Mouse (Mus musculus) left cerebral cortex, postnatal 36 days (tissue): Measurements from ENCODE around the gene Irx5. TPM values are rescaled to one million over a fixed set of nuclear protein-coding genes. Genes with fewer than 3 reads are reported as not detected.
A peak's percentile ranks its signal among the peaks of the same experiment; 100 is the strongest.

ENCODE experiments used
- DNase-seq, 2 experiments: peaks; one replicate each; pipeline ENCODE4 v3.0.0; 2021 to 2022; ENCODE audit warnings: low spot score in 2 of 2, mixed read lengths in 1 of 2
- intact Hi-C: fragments of 180-260 bp; cut with DNase I; formaldehyde crosslinking; loops from one replicate; pipeline ENCODE4 v1.15.1; 2025
- total RNA-seq, 2 experiments: library from RNA; stranded (reverse); gene quantifications; 2 replicates each; pipeline ENCODE4 v1.2.3; 2021

Irx5 gene
- under 1 TPM in 1 of 2 experiments, not detected in 1; 0.12 TPM for total RNA-seq

DNA sequence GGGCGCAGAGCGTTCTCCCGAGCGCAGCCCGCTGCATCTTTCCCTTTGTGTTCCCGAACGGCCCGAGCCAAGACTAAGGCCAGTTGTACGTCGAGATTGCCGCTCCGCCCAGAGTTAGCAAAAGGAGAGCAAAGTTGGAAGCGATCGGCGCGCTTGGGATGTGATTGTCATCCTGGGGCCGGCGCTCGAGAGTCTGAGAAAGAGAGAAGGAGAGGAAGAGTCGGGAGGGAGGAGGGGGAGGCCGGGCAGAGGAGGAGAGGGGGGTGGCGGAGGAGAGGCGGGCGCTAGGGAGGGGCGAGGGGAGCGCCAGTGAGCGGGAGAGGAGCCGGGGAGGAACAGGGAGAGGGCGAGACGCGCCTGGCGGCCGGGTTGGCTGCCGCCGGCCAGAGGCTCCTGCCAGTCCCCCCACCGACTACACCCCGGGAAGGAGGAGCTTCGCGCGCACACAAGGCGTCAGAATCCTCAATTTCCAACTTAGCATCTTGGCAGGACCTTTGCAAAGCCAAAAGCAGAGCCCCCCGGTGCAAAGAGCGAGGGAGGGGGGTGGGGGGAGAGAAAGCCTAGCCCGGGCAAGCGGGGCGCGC, at the start of gene Irx5:
TSS of gene Irx5 (plus strand) at position 228 of the 584 bp plus-strand sequence.
- no peak for DNase-seq
- intact Hi-C loops, result loop anchor here (5.0 kb wide), 3 partner anchors 645 to 980 kb away; no protein-coding TSS in a partner anchor

GRCm38 (mm10) chr8:92312178-92312577, 45.2 kb upstream of the Irx5 start:
- intact Hi-C loops, result no loop called here
- DNase-seq, result no peak

- intact Hi-C loops, result no loop called here
- no peak for DNase-seq
These were observed 43.7 kb upstream of the Irx5 start for GRCm38 (mm10) chr8:92313707-92314106.

GRCm38 (mm10) chr8:92323751-92324150, 33.7 kb upstream of the Irx5 start:
- intact Hi-C loops, result no loop called here
- DNase-seq, result no peak

DNA sequence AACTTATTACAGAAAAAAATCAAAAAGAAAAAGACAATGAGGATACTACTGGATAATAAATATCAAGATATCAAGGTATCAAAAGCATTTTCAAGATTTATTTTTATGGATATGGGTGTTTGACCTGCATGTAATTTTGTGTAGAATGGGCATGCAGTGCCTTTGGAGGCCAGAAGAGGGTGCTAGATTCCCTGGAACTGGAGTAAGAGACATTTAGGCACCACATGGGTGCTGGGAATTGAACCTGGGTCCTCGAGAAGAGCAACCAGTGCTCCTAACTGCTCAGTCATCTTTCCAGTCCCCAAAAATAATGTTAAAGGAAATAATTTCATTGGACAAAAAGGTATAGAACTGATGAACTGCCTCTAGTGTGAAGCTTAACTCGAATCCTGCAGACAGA, 30.2 kb upstream of the Irx5 start:
- no peak for DNase-seq
- intact Hi-C loops, result no loop called here

- DNase-seq, result no peak
- intact Hi-C loops, result no loop called here
These were observed 28.2 kb upstream of the Irx5 start for GRCm38 (mm10) chr8:92329273-92329672.

DNA sequence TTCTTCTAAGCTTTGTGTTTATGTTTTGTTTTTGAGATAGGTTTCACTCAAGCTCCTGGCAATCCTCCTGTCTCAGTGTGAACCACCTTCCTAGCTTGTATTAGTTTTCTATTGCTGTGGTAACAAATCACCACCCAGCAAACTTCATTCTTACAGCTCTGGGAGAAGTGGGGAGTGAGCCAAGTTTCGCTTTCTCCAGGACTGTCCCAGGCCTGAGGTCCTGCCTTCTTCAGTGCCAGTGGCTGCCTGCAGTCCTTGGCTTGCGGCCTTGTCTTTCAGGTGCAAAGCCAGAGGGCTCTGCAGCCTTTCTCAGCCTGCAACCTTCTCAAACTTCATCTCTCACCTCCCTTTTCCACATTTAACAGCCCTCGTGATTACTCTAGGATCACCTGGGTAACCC, 25.6 kb upstream of the Irx5 start:
- DNase-seq, result no peak
- intact Hi-C loops, result no loop called here

DNA sequence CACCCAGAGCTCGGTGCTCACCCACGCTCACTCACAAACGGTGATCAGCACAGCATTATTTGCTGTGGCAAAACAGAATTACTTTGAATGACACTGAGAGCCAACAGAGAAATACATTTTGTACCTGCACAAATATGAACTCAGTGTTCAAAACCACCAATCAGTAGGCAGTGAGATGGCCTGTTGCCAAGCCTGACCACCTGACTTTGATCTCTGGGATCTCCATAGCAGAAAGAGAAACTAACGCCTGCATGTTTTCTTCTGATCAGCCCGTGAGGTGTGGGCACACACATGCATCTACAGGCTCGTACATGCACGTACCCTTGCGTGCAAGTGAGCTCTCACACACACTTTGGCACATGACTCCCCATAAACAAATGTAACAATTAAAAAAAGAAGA, 24.0 kb upstream of the Irx5 start:
- no peak for DNase-seq

GRCm38 (mm10) chr8:92335079-92335478, 22.3 kb upstream of the Irx5 start:
- intact Hi-C loops, result no loop called here
- no peak for DNase-seq

More for the DNA sequence above, 24.0 kb upstream of the Irx5 start:
- intact Hi-C loops, result no loop called here

DNA sequence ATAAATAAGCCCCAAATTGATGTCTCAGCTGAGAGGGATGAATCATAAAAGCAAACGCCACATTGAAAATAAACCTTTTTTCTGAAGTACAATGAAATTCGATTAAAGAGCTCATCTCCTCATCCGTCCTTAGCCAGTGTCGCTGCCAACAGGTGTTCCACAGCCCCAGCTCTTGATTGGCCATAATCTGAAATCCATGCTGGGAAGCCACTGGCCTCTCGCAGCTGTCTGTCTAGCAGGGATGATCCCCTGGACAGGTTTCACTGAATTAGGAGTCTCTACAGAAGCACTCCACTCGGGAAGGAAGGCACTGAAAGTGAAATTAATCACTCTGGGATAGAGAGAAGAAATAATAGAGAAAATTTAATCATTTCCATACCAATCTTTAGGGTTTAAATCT, 21.4 kb upstream of the Irx5 start:
- DNase-seq, result no peak
- intact Hi-C loops, result no loop called here

- DNase-seq, result no peak
These were observed 13.9 kb upstream of the Irx5 start for GRCm38 (mm10) chr8:92343544-92343943.

DNA sequence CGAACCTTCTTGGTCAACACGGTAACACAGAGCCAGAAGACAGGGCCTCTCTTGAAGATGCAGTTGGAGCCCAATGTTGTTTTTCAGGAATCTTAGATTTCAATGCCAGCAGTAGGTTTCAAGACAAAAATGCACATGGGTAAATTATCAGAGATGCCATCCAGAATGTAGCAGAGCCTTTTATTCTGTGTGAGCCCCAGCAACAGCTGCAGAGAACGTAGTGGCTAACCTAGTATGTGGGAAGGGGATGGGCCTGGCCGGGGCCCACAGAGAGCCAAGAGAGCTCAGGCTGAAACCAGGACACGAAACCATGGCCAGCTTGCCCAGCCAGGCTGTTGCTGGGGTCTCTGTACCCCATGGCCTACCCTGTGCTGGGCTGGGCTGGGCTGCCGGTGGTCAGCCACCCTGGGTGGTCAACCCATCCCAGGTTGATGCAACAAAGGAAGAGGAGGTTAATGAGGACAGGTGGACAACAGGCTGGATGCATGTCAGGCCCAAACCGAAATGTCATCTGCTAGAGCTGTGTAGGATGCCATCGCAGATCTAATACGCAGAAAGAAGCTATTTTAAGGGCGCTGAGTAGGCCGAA, 7.4 kb upstream of the Irx5 start:
- no peak for DNase-seq
- intact Hi-C loops, result no loop called here

More at GRCm38 (mm10) chr8:92343544-92343943, 13.9 kb upstream of the Irx5 start:
- intact Hi-C loops, result no loop called here

DNA sequence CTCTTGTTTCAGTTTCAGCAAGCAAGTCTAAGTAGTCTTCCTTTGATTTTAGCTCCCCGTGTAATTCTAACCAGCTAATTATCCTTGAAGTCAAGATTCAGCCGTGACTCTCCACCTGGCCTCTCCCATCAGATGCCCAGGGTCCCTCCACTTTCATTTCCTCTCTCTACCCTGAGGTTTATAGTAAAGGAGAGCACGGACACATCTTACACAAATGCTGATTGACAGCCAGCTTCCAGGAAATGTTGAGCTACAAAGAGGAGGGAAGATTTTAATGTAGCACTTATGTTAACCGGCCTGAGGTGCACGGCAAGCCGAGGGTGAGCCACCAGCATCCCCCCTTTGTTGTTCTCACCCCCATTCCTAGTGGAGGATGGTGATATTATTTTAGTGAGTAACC, 4.0 kb upstream of the Irx5 start:
- intact Hi-C loops, result no loop called here
- no peak for DNase-seq

- intact Hi-C loops, result loop anchor here (5.0 kb wide), 3 partner anchors 643 to 978 kb away; no protein-coding TSS in a partner anchor
- DNase-seq, result no peak
These were observed 2.6 kb upstream of the Irx5 start for GRCm38 (mm10) chr8:92354536-92355482.

DNA sequence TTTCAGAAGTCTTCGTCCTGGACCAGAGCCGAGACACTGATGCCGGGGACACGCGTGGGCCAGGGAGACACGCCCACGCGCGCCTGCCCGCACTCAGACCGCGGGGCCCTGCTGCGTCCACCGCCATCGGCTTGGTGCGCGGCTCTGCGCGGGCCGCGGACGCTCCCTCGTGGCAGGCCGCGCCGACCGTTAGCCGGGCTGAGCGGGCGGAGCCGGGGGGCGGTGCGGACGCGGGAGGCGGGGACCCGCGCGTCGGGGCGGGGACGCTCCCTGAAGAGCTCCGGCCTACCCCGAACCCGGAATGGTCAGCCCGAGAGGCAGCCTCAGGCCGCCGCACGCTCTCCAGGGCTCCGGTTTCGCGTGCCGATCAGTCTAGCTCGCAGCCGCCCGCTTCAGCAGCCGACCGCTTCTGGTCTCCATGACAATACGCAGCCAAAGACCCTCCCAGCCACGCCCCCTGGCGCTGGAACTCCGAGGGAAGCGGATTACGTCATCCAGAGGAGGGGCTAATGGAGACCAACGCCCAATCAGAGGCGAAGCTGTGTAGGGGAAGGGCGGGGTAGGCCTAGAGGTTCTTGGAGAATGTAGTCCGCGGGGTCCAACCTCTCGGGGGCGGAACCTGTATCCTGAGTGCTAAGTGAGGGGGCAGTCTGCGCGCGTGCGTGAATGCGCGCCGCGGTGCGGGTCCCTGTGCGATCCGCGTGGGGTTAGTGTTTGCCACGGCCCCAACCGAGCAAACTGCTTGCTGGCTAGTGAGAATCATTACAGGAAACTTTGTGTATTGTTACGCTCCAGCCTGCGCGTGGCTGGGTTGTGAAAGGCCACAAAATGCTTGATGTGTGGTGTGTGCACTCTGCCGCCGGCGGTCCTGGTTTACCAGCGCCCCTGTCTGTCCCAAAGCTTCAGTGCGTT, 1.5 kb upstream of the Irx5 start:
- intact Hi-C loops, result loop anchor here (1.0 to 5.0 kb wide), 4 partner anchors 555 to 979 kb away; no protein-coding TSS in a partner anchor
- DNase-seq, result peak; percentile 89 to 92

- intact Hi-C loops, result loop anchor here (1.0 to 5.0 kb wide), 4 partner anchors 555 to 979 kb away; no protein-coding TSS in a partner anchor
- no peak for DNase-seq
These were observed 631 bp upstream of the Irx5 start for GRCm38 (mm10) chr8:92356613-92357375.

GRCm38 (mm10) chr8:92358141-92358999, 945 bp downstream of the Irx5 start:
- intact Hi-C loops, result loop anchor here (5.0 kb wide), 3 partner anchors 646 to 981 kb away; no protein-coding TSS in a partner anchor
- DNase-seq, result peak in 1 of 2 experiments; percentile 24
